Mouse (Mus musculus) cerebellum, adult 2 months (tissue): Measurements from ENCODE around the gene Vav1.

ENCODE experiments used
- CTCF ChIP-seq: fragments of 200-500 bp; IDR thresholded peaks from 2 replicates; pipeline ENCODE4 v1.5.1; 2011; ENCODE audit warnings: low read depth, mild to moderate bottlenecking, control low read depth, low read length, moderate library complexity, borderline replicate concordance; ENCODE audit not compliant: insufficient read depth
- POLR2A ChIP-seq: fragments of 200-500 bp; IDR thresholded peaks from 2 replicates; pipeline ENCODE4 v1.6.1; 2011; ENCODE audit warnings: low read length, control low read depth, borderline replicate concordance; ENCODE audit not compliant: insufficient read depth

- no peak for TF ChIP-seq POLR2A
- TF ChIP-seq CTCF: no peak
These were observed 55.3 kb downstream of the Vav1 start for GRCm38 (mm10) chr17:57334001-57334760.
